Mouse (Mus musculus) stomach, postnatal 0 days (tissue): ENCODE measurements around the gene Sgsm3.

Experiments used
- CTCF ChIP-seq: IDR thresholded peaks from 2 replicates; pipeline ENCODE4 v1.5.1; 2016; ENCODE audit warnings: antibody characterized with exemption, low read depth, mild to moderate bottlenecking, moderate library complexity
- EP300 ChIP-seq: optimal IDR thresholded peaks from 2 replicates; pipeline ENCODE3; 2016; ENCODE audit warnings: antibody characterized with exemption

GRCm38 (mm10) chr15:80974311-80974710, 3.3 kb upstream of the Sgsm3 start:
- no peak for TF ChIP-seq CTCF
- TF ChIP-seq EP300 = no peak
